8 mouse cellular contexts compared by ENCODE assay signal in genomic region chr11:119058041-119058995, GRCm38 (mm10). TPM values are rescaled to one million over a fixed set of nuclear protein-coding genes. Genes with fewer than 3 reads are reported as not detected.
DNase-seq lines count a peak whose midpoint lies in the region; ATAC-seq and TF ChIP-seq lines count a peak whose summit lies in the region.

No protein-coding gene starts in this region.

- peaks cover 18% of the 10 kb centered on the region; the same call in 1 of the 2 replicates for H3K4me1 ChIP-seq in hindbrain, embryonic 11.5 days (replicated peaks; ENCODE audit: control insufficient read depth, insufficient read depth, low read length)
- H3K4me1 ChIP-seq in limb, embryonic 14.5 days (ENCODE audit: control insufficient read depth, insufficient read depth, low read length), result peaks cover 34% of the 10 kb centered on the region
- peaks cover 47% of the 10 kb centered on the region for H3K4me1 ChIP-seq in midbrain, embryonic 15.5 days

- H3K4me2 ChIP-seq in hindbrain, embryonic 11.5 days (replicated peaks; ENCODE audit: low read depth, low read length), result peak overlapping the region; percentile 8; the same call in 1 of the 2 replicates
- peak overlapping the region; percentile 98 for H3K4me2 ChIP-seq in limb, embryonic 14.5 days (replicated peaks; ENCODE audit: low read depth, low read length, severe bottlenecking)
- H3K4me2 ChIP-seq in midbrain, embryonic 15.5 days, result peak overlapping the region; percentile 89

- 0 out of 2 replicates have a peak overlapping the region, but pooled peaks have one; percentile 2 for H3K9ac ChIP-seq in hindbrain, embryonic 11.5 days (ENCODE audit: low read depth, low read length)
- H3K9ac ChIP-seq in limb, embryonic 14.5 days (ENCODE audit: low read depth, low read length, severe bottlenecking), result no peak overlapping the region; the same call in 1 of the 2 replicates
- peak overlapping the region; percentile 11; the same call in 1 of the 2 replicates for H3K9ac ChIP-seq in midbrain, embryonic 15.5 days

- H3K27ac ChIP-seq in hindbrain, embryonic 11.5 days (ENCODE audit: low read depth, low read length), result no peak overlapping the region
- no peak overlapping the region for H3K27ac ChIP-seq in limb, embryonic 14.5 days (replicated peaks; ENCODE audit: low read depth, low read length)
- no peak overlapping the region for H3K27ac ChIP-seq in midbrain, embryonic 15.5 days

- H3K4me3 ChIP-seq in hindbrain, embryonic 11.5 days (ENCODE audit: low read depth, low read length), result peak overlapping the region; percentile 3; the same call in 1 of the 2 replicates
- H3K4me3 ChIP-seq in limb, embryonic 14.5 days (replicated peaks; ENCODE audit: low read length), result peak overlapping the region; percentile 18
- peak overlapping the region; percentile 7; the same call in 1 of the 2 replicates for H3K4me3 ChIP-seq in midbrain, embryonic 15.5 days

- 0 out of 2 replicates have a peak, but pooled peaks have one; percentile 18 for TF ChIP-seq POLR2A in limb, embryonic 14.5 days (IDR thresholded peaks at IDR 0.05; ENCODE audit: borderline replicate concordance, extremely low read depth, insufficient read depth, insufficient read length)

- H3K36me3 ChIP-seq in hindbrain, embryonic 11.5 days (ENCODE audit: control insufficient read depth, insufficient read depth, low read length), result no peaks in the 10 kb centered on the region
- no peaks in the 10 kb centered on the region for H3K36me3 ChIP-seq in limb, embryonic 14.5 days (ENCODE audit: control insufficient read depth, insufficient read depth, low read length)
- no peaks in the 10 kb centered on the region for H3K36me3 ChIP-seq in midbrain, embryonic 15.5 days (replicated peaks)

- peaks cover 63% of the 10 kb centered on the region for H3K27me3 ChIP-seq in hindbrain, embryonic 11.5 days (ENCODE audit: control insufficient read depth, insufficient read depth, low read length)
- H3K27me3 ChIP-seq in limb, embryonic 14.5 days (ENCODE audit: control insufficient read depth, insufficient read depth, low read length), result peaks cover 74% of the 10 kb centered on the region
- peaks cover 33% of the 10 kb centered on the region for H3K27me3 ChIP-seq in midbrain, embryonic 15.5 days (replicated peaks)

- no peaks in the 10 kb centered on the region for H3K9me3 ChIP-seq in hindbrain, embryonic 11.5 days (ENCODE audit: control insufficient read depth, low read length)
- H3K9me3 ChIP-seq in limb, embryonic 14.5 days (ENCODE audit: control insufficient read depth, low read length), result no peaks in the 10 kb centered on the region
- no peaks in the 10 kb centered on the region for H3K9me3 ChIP-seq in midbrain, embryonic 15.5 days

- peak; percentile 46 to 57 for DNase-seq in cerebellum, postnatal 25 days
- DNase-seq in cerebellum, postnatal 4 days (ENCODE audit: low spot score in 2 of 2), result no peak
- DNase-seq in embryo, embryonic 11 days, result peak; percentile 66
- peak; percentile 51 for DNase-seq in hindbrain, embryonic 11.5 days (ENCODE audit: low spot score)
- DNase-seq in limb, embryonic 14.5 days (ENCODE audit: low spot score), result no peak
- DNase-seq in frontal cortex, adult 2 months (ENCODE audit: extremely low spot score in 1 of 2, low spot score in 1 of 2), result no peak
- DNase-seq in right cerebral cortex, postnatal 36 days (ENCODE audit: low spot score in 2 of 2), result no peak

- WGBS in hindbrain, embryonic 11.5 days, result 2% methylated on average over 58 of the region's 58 CpGs
- 2% methylated on average over 56 of the region's 58 CpGs for WGBS in limb, embryonic 14.5 days
- WGBS in midbrain, embryonic 15.5 days, result 3% methylated on average over 58 of the region's 58 CpGs

- ATAC-seq in hindbrain, embryonic 11.5 days (ENCODE audit: low FRiP score), result no peak
- no peak for ATAC-seq in limb, embryonic 14.5 days (ENCODE audit: low FRiP score, low read depth)
- no peak for ATAC-seq in midbrain, embryonic 15.5 days (replicated peaks)

RNA-seq across cellular contexts. Expression of gene Cbx8, which starts 17.5 kb away (rescaled TPM):
- 9.1 and 9.3 TPM in 2 replicates for polyA plus RNA-seq in hindbrain, embryonic 11.5 days (2014; fragmentation: Nextera tagmentation; extraction: Ambion mirVana)
- polyA plus RNA-seq in limb, embryonic 14.5 days (2012; rRNA removed), result 6.9 and 7.2 TPM in 2 replicates
- polyA plus RNA-seq in limb, embryonic 14.5 days (2014; fragmentation: Nextera tagmentation; extraction: Ambion mirVana), result 10.1 and 12.6 TPM in 2 replicates
- polyA plus RNA-seq in midbrain, embryonic 15.5 days (2015; fragmentation: Nextera tagmentation; extraction: Ambion mirVana), result 9.6 and 9.7 TPM in 2 replicates
- 6.9 and 7.6 TPM in 2 replicates for polyA plus RNA-seq in frontal cortex, adult 2 months (2012; rRNA removed)

RNA-seq across cellular contexts. Expression of gene Cbx4, which starts 27.7 kb away (rescaled TPM):
- 5.4 and 7.1 TPM in 2 replicates for polyA plus RNA-seq in hindbrain, embryonic 11.5 days (2014; fragmentation: Nextera tagmentation; extraction: Ambion mirVana)
- 23.1 and 24.3 TPM in 2 replicates for polyA plus RNA-seq in limb, embryonic 14.5 days (2012; rRNA removed)
- 10.9 and 11.4 TPM in 2 replicates for polyA plus RNA-seq in limb, embryonic 14.5 days (2014; fragmentation: Nextera tagmentation; extraction: Ambion mirVana)
- polyA plus RNA-seq in midbrain, embryonic 15.5 days (2015; fragmentation: Nextera tagmentation; extraction: Ambion mirVana), result 23.7 and 24.7 TPM in 2 replicates
- 45.4 and 46.4 TPM in 2 replicates for polyA plus RNA-seq in frontal cortex, adult 2 months (2012; rRNA removed)

RNA-seq across cellular contexts. Expression of gene Cbx2, which starts 35.6 kb away (rescaled TPM):
- polyA plus RNA-seq in hindbrain, embryonic 11.5 days (2014; fragmentation: Nextera tagmentation; extraction: Ambion mirVana), result 44.4 and 54.5 TPM in 2 replicates
- 35.7 and 40.4 TPM in 2 replicates for polyA plus RNA-seq in limb, embryonic 14.5 days (2012; rRNA removed)
- 29.1 and 35.5 TPM in 2 replicates for polyA plus RNA-seq in limb, embryonic 14.5 days (2014; fragmentation: Nextera tagmentation; extraction: Ambion mirVana)
- 17.6 and 19.6 TPM in 2 replicates for polyA plus RNA-seq in midbrain, embryonic 15.5 days (2015; fragmentation: Nextera tagmentation; extraction: Ambion mirVana)
- 2.8 and 3.3 TPM in 2 replicates for polyA plus RNA-seq in frontal cortex, adult 2 months (2012; rRNA removed)

Comparison
In these comparisons a context has a peak if more than half of its experiments do, and no peak if none do; other contexts are left out.
1. DNase-seq: peak in cerebellum, postnatal 25 days (2 of 2), embryo, embryonic 11 days (single experiment) and hindbrain, embryonic 11.5 days (single experiment); none in cerebellum, postnatal 4 days (0 of 2), limb, embryonic 14.5 days (single experiment), frontal cortex, adult 2 months (0 of 2) and right cerebral cortex, postnatal 36 days (0 of 2).
2. H3K4me2 ChIP-seq: peak in every context shown above with its lines; median percentile 98 in limb, embryonic 14.5 days; 89 in midbrain, embryonic 15.5 days; 8 in hindbrain, embryonic 11.5 days.
3. Peak in every context shown above with its lines, with median percentiles within 50 percentile points of each other: H3K4me3 ChIP-seq.